Mouse (Mus musculus): ENCODE measurements around the gene Hist1h1c.
"Not testable (repeated sequence)": the region's sequence is repeated elsewhere in the genome, so short reads cannot be mapped to it uniquely, and the experiment has no call there.

The Hist1h1c gene

DNA sequence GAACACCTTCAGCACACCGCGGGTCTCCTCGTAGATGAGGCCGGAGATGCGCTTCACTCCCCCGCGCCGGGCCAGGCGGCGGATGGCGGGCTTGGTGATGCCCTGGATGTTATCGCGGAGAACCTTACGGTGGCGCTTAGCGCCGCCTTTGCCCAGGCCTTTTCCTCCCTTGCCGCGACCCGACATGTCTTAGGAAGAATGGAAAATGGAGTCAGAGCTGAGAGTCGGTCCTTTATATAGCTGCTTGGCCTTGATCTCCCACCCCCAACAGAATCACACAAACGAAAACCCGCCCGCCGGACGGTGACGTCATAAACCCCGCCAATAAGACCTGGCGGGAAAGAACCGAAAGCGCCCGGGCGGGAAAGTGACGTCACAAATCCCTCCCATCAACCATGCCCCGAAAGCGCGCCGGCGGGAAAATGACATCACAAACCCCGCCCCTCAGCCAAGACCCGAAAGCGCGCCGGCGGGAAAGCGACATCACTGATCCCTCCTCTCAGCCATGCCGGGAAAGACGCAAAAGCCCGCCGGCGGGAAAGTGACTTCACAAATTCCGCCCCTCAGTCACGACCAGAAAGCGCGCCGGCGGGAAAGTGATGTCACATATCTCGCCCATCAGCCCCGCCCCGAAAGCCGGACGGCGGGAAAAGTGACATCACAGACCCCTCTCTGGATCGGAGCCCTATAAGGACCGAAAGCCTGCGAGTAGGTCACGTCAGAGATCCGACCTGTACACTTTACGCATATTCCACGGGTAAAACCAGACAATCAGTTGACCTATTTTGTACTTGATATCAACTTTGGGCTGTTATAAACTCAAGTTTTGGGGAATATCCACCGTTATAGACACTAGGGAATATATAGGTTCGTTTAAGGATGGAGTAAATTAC is 22.6 kb downstream of the Hist1h1c start, which contains the start of gene Hist1h4a:
Gene Hist1h4a, minus strand, starts transcription at position 259 of the 893 bp plus-strand sequence.
- DNase-seq (ENCODE audit: low read depth), result peak; percentile 99

GRCm38 (mm10) chr13:23761871-23762821 is 23.5 kb downstream of the Hist1h1c start, which contains the start of gene Hist1h3a:
TSS of gene Hist1h3a (minus strand) at chr13:23762386.
- DNase-seq (ENCODE audit: low read depth), result not testable (repeated sequence)

DNA sequence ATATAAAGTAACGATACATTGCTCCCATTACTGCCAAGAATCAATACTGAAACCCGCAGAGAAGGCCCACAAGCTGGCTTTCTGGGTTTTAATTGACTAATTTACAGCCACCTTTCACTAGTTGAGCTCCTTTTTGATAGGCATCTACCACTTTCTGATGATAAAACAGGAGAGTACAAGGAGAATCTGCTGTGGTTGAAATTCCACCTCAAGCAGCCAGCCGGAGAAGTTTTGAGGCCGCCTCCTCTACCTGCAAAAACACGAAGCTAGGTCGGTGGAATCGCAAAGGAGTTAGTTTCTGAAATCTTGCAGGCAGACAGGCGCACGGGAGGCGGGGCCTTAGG is 24.6 kb downstream of the Hist1h1c start:
- no peak for DNase-seq (ENCODE audit: low read depth)

DNA sequence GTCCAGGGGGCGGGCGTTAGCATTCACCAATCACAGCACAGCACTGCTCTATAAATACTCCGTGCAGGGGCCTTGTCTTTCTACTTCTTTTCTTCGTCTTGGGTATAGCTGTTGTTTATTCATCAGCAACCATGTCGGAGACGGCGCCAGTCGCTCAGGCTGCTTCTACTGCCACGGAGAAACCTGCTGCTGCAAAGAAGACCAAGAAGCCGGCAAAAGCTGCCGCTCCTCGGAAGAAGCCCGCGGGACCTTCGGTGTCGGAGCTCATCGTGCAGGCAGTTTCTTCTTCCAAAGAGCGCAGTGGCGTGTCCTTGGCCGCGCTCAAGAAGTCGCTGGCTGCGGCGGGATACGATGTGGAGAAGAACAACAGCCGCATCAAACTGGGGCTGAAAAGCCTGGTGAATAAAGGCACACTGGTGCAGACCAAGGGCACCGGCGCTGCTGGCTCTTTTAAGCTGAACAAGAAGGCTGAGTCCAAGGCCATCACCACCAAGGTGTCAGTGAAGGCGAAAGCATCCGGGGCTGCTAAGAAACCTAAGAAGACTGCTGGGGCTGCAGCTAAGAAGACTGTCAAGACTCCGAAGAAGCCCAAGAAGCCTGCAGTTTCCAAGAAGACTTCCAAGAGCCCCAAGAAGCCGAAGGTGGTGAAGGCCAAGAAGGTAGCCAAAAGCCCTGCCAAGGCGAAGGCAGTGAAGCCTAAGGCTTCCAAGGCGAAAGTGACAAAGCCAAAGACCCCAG is 25.1 kb downstream of the Hist1h1c start, which contains the start of gene Hist1h1a:
Gene Hist1h1a, plus strand, starts transcription at position 81 of the 738 bp plus-strand sequence.
- no peak for DNase-seq (ENCODE audit: low read depth)

DNA sequence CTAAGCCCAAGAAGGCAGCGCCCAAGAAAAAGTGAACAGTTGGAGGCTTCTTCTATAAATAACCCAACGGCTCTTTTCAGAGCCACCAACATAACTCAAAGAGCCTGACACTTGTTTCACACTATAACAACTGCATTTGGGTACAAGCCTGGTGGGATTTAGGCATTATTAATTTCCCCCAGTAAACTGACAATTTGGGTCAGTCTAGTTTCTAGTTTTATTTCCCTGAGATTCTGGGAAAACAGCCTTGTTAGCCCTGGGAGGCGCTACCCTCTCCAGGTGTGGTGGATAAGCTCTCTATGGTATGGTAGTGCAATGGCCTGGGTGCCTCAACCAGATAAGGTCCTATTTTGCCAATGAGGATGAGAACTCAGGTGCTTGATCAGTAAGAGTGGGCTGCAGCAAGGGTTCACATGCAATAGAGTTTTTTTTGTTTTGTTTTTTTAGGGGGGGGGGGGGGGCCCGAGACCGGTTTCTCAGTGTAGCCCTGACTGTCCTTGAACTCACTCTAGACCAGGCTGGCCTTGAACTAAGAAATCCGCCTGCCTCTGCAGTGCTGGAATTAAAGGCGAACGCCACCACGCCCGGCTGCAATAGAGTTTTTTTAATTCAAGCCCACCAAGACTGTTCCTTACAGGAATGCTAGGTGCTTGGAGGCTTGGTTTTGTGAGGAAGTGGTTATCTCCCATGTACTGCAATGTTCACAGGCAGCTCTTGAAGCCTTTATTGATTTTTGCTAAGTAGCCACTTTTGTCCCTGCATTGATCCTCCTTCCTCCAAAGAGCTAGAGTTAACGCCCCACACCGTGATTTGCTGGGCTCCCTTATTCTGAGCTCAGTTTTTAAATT is 25.9 kb downstream of the Hist1h1c start:
- no peak for DNase-seq (ENCODE audit: low read depth)

GRCm38 (mm10) chr13:23765172-23765513 is 26.5 kb downstream of the Hist1h1c start:
- DNase-seq (ENCODE audit: low read depth), result no peak

DNA sequence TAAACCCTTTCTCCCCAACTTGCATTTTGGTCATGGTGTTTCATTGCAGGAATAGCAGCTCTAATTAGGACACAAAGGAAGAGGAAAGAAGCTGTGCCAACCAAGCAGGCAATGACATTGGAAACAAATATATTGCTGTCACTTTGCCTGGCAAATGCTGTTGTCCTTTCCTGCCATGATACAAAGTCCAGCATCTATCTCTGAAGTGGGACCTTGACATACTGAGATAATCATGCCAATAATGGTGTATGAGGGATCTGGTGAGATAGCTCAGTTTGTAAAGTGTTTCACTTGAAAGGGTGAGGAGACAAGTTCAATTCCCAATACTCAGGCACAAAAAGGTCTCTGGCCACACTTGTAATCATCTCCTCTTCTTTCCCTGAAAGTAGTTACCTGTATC is 28.2 kb downstream of the Hist1h1c start:
- no peak for DNase-seq (ENCODE audit: low read depth)

DNA sequence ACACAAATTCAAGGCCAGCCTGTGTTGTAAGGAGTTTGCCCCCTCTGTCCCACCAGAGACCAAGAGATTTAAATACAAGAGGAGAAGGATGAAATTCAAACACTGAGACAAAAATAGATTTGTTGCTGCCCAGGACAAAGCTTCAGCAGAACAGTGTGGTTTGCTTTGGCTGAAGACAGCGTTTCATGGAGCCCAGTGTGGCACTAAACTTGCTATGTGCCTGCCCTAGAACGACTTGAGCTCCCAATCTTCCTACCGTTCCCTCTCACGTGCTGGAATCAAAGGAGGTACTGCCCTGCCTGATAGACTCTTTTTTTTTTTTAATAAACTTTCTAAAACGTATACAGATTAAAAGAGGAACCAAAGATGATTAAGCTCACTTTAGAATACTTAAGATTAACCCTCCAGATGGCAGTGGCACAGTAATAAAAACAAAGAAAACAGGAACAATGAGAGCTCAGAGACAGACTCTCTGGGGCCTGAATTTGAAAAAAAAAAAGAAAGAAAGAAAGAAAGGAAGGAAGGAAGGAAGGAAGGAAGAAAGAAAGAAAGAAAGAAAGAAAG is 30.3 kb downstream of the Hist1h1c start:
- DNase-seq (ENCODE audit: low read depth), result no peak

DNA sequence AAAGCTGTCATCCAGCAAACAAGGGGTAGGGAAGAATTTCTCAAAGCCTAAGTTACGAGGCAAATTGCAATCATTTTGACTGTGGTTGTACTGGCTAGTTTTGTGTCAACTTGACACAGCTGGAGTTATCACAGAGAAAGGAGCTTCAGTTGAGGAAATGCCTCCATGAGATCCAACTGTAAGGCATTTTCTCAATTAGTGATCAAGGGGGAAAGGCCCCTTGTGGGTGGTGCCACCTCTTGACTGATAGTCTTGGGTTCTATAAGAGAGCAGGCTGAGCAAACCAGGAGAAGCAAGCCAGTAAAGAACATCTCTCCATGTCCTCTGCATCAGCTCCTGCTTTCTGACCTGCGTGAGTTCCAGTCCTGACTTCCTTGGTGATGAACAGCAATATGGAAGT is 31.0 kb downstream of the Hist1h1c start, which contains the start of gene Trim38:
Gene Trim38, plus strand, starts transcription at position 301 of the 400 bp plus-strand sequence.
- DNase-seq (ENCODE audit: low read depth), result not testable (repeated sequence)

GRCm38 (mm10) chr13:23772561-23773313 is 34.1 kb downstream of the Hist1h1c start:
- DNase-seq (ENCODE audit: low read depth), result no peak

DNA sequence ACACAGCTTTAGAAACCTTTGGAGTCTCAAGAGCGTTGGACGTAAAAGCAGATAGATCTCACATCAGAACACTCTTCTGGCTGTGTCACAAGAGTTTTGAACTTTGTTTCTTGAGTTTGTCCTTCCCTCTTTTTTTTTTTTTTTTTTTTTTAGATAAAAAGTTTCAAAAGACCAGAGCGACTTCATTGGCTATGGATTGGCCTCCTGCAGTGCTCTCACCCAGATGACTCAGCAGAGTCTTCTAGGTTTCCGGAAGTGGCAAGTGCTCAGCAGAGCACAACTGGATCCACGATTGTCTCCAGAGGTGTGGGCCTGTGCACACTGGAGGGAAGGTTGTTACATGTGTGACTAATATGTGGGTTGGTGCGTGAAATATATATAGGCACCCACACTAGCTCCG is 39.7 kb downstream of the Hist1h1c start:
- DNase-seq (ENCODE audit: low read depth), result no peak

DNA sequence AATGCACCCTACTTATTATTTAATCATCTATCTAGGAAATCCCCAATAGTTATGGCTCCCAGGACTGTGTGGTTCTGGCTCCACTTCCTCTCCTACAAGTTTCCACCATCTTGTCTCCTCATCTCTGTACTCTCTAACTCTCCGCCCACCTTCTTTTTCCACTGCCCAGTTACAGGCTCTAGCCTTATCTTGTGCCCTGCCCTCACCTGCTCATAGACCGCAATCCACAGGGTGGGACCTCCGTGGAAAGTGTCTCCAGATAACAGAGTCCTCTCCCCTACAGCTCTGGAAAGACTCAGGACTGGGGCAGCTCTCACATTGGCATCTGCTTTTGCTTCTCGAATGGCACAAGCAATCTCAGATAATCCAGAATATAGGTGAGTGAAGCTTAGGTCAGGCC is 40.4 kb downstream of the Hist1h1c start:
- no peak for DNase-seq (ENCODE audit: low read depth)

Data from c-Kit-positive CD71-negative TER-119-negative erythroid progenitor cells, embryonic 14.5 days (primary cell).